Mouse (Mus musculus) urinary bladder, postnatal 14 days (tissue): Measurements from ENCODE around the gene Gm20518.

Experiments
- DNase-seq: peaks from one replicate; pipeline ENCODE4 v3.0.0; 2021; ENCODE audit warnings: low spot score

Gm20518 gene

GRCm38 (mm10) chr16:17891567-17891959, at the start of gene Gm20518:
Gene Gm20518 (minus strand): TSS chr16:17891671.
- peak; percentile 100 for DNase-seq

- DNase-seq, result no peak
Measured at GRCm38 (mm10) chr16:17939255-17939751, 47.8 kb upstream of the Gm20518 start.

GRCm38 (mm10) chr16:17938821-17939220, 47.4 kb upstream of the Gm20518 start:
- peak; percentile 71 for DNase-seq

GRCm38 (mm10) chr16:17938187-17938586, 46.7 kb upstream of the Gm20518 start:
- peak; percentile 18 for DNase-seq

- DNase-seq, result no peak
Measured at GRCm38 (mm10) chr16:17936776-17937175, 45.3 kb upstream of the Gm20518 start.

GRCm38 (mm10) chr16:17934445-17934910, 43.0 kb upstream of the Gm20518 start:
- no peak for DNase-seq

- DNase-seq, result no peak
Measured at GRCm38 (mm10) chr16:17933594-17934444, 42.3 kb upstream of the Gm20518 start.

- no peak for DNase-seq
Measured at GRCm38 (mm10) chr16:17931906-17932460, 40.5 kb upstream of the Gm20518 start.

- no peak for DNase-seq
Measured at GRCm38 (mm10) chr16:17929631-17930030, 38.2 kb upstream of the Gm20518 start.

- no peak for DNase-seq
Measured at GRCm38 (mm10) chr16:17929211-17929610, 37.7 kb upstream of the Gm20518 start.

- DNase-seq, result peak; percentile 81
Measured at GRCm38 (mm10) chr16:17928627-17929104, 37.2 kb upstream of the Gm20518 start.

- peak; percentile 83 for DNase-seq
Measured at GRCm38 (mm10) chr16:17928087-17928580, 36.7 kb upstream of the Gm20518 start, which contains the start of gene Slc25a1. Gene Slc25a1 (minus strand): TSS chr16:17928219.

- DNase-seq, result peak; percentile 28
Measured at GRCm38 (mm10) chr16:17927351-17928082, 36.0 kb upstream of the Gm20518 start.

- peak; percentile 24 for DNase-seq
Measured at GRCm38 (mm10) chr16:17922163-17922538, 30.7 kb upstream of the Gm20518 start.

- peak; percentile 96 for DNase-seq
Measured at GRCm38 (mm10) chr16:17921325-17922162, 30.1 kb upstream of the Gm20518 start.

- no peak for DNase-seq
Measured at GRCm38 (mm10) chr16:17920586-17920985, 29.1 kb upstream of the Gm20518 start.

- no peak for DNase-seq
Measured at GRCm38 (mm10) chr16:17914307-17915249, 23.1 kb upstream of the Gm20518 start, which contains the start of gene Gsc2. Gene Gsc2 (minus strand): TSS chr16:17915059.

GRCm38 (mm10) chr16:17911052-17911595, 19.7 kb upstream of the Gm20518 start, which contains the start of gene Ess2:
Gene Ess2 (minus strand): TSS chr16:17911348.
- DNase-seq, result peak; percentile 88

- DNase-seq, result no peak
Measured at GRCm38 (mm10) chr16:17898462-17898861, 7.0 kb upstream of the Gm20518 start, which contains the start of the genes Dgcr2 and Tssk2. Gene Dgcr2 (minus strand): TSS chr16:17898562. Gene Tssk2 (plus strand): TSS chr16:17898637.
